Mouse (Mus musculus) limb, embryonic 11.5 days (tissue): ENCODE measurements around the gene Elavl2. TPM values are rescaled to one million over a fixed set of nuclear protein-coding genes. Genes with fewer than 3 reads are reported as not detected.
A peak's percentile ranks its signal among the peaks of the same experiment; 100 is the strongest.

ENCODE experiments used
- ATAC-seq: fragments of 200-750 bp; cut with Nextera tagmentation; 2 replicates; pipeline ENCODE4 v1.8.0; 2017; ENCODE audit warnings: low read depth; ENCODE audit not compliant: insufficient number of reproducible peaks, low FRiP score, low TSS enrichment
- DNase-seq: peaks from one replicate; pipeline ENCODE4 v3.0.0-alpha.2; 2015; ENCODE audit warnings: low spot score
- H3K27ac ChIP-seq: fragments of 300-500 bp; sonication (generic); replicated peaks from 2 replicates; pipeline ENCODE4 v1.5.1; 2014; ENCODE audit warnings: low read depth, mild to moderate bottlenecking, low read length
- H3K27me3 ChIP-seq: fragments of 300-500 bp; sonication (generic); 2 replicates; pipeline ENCODE4 v1.6.1; 2014; ENCODE audit warnings: mild to moderate bottlenecking, low read length, mixed read lengths; ENCODE audit not compliant: control insufficient read depth, insufficient read depth
- H3K36me3 ChIP-seq: fragments of 300-500 bp; sonication (generic); 2 replicates; pipeline ENCODE4 v1.6.1; 2014; ENCODE audit warnings: mild to moderate bottlenecking, low read length, moderate library complexity, mixed read lengths; ENCODE audit not compliant: control insufficient read depth, insufficient read depth
- H3K4me1 ChIP-seq: fragments of 300-500 bp; sonication (generic); 2 replicates; pipeline ENCODE4 v1.6.1; 2014; ENCODE audit warnings: low read length, mixed read lengths; ENCODE audit not compliant: control insufficient read depth, insufficient read depth
- H3K4me2 ChIP-seq: fragments of 300-500 bp; sonication (generic); 2 replicates; pipeline ENCODE4 v1.6.1; 2014; ENCODE audit warnings: low read depth, mild to moderate bottlenecking, moderate library complexity; ENCODE audit not compliant: severe bottlenecking
- H3K4me3 ChIP-seq: fragments of 300-500 bp; sonication (generic); 2 replicates; pipeline ENCODE4 v1.5.1; 2014; ENCODE audit warnings: low read depth, low read length
- H3K9ac ChIP-seq: fragments of 300-500 bp; sonication (generic); 2 replicates; pipeline ENCODE4 v1.6.1; 2014; ENCODE audit warnings: mild to moderate bottlenecking, low read length
- H3K9me3 ChIP-seq: fragments of 300-500 bp; sonication (generic); 2 replicates; pipeline ENCODE4 v1.6.1; 2016; ENCODE audit warnings: low read length; ENCODE audit not compliant: control insufficient read depth
- WGBS: fragments of 180-500 bp; shearing (Covaris S2); extraction: QIAGEN DNeasy Blood & Tissue Kit; methylation state at CpG from one replicate; pipeline ENCODE4 v1.1.7; 2014; 5-methylcytosine and 5-hydroxymethylcytosine counted together
- polyA plus RNA-seq: library from polyadenylated mRNA; unstranded; fragments of >200 nt; fragmentation: Nextera tagmentation; extraction: Ambion mirVana; gene quantifications from 2 replicates; pipeline ENCODE4 v1.2.1, GENCODE M21; 2014

The Elavl2 gene
- polyA plus RNA-seq, 1 experiment from 2014 or later, result 4.2 TPM

GRCm38 (mm10) chr4:91244554-91244953 lies 156.0 kb downstream of the Elavl2 start:
- no peaks in the 10 kb centered on the region for H3K9me3 ChIP-seq
- no peak for DNase-seq
- H3K36me3 ChIP-seq, result no peaks in the 10 kb centered on the region
- ATAC-seq, result no peak
- no peak overlapping the region for H3K4me3 ChIP-seq
- 88% methylated on average over 9 of the region's 9 CpGs for WGBS
- H3K27ac ChIP-seq, result no peak overlapping the region
- H3K9ac ChIP-seq, result no peak overlapping the region
- H3K4me1 ChIP-seq, result no peaks in the 10 kb centered on the region
- no peaks in the 10 kb centered on the region for H3K27me3 ChIP-seq
- H3K4me2 ChIP-seq, result no peak overlapping the region

GRCm38 (mm10) chr4:91243896-91244295 lies 156.7 kb downstream of the Elavl2 start:
- H3K4me3 ChIP-seq, result no peak overlapping the region
- no peak overlapping the region for H3K4me2 ChIP-seq
- ATAC-seq (no peak), DNase-seq (no peak)
- H3K9ac ChIP-seq, result no peak overlapping the region
- H3K9me3 ChIP-seq, result no peaks in the 10 kb centered on the region
- H3K27ac ChIP-seq, result no peak overlapping the region
- no peaks in the 10 kb centered on the region for H3K4me1 ChIP-seq
- no peaks in the 10 kb centered on the region for H3K27me3 ChIP-seq
- 93% methylated on average over 4 of the region's 4 CpGs for WGBS
- no peaks in the 10 kb centered on the region for H3K36me3 ChIP-seq

- Histone ChIP-seq H3K9me3 (no peaks in the 10 kb centered on the region), H3K36me3 (no peaks in the 10 kb centered on the region), H3K27ac (no peak overlapping the region), H3K4me1 (peaks cover 3% of the 10 kb centered on the region; the same call in 1 of the 2 replicates), H3K9ac (no peak overlapping the region), H3K4me3 (no peak overlapping the region), H3K27me3 (no peaks in the 10 kb centered on the region), H3K4me2 (no peak overlapping the region)
- no peak for DNase-seq
- no peak for ATAC-seq
- 72% methylated on average over 6 of the region's 6 CpGs for WGBS
Measured at GRCm38 (mm10) chr4:91238739-91239485, 161.7 kb downstream of the Elavl2 start.

GRCm38 (mm10) chr4:91236976-91237375 lies 163.6 kb downstream of the Elavl2 start:
- ATAC-seq (0 out of 2 replicates have a peak, but pooled peaks have one; percentile 35), DNase-seq (peak; percentile 42)
- H3K4me2 ChIP-seq, result no peak overlapping the region
- H3K4me3 ChIP-seq, result no peak overlapping the region
- no peak overlapping the region for H3K27ac ChIP-seq
- H3K36me3 ChIP-seq, result no peaks in the 10 kb centered on the region
- H3K9me3 ChIP-seq, result no peaks in the 10 kb centered on the region
- H3K4me1 ChIP-seq, result peaks cover 3% of the 10 kb centered on the region; the same call in 1 of the 2 replicates
- H3K27me3 ChIP-seq, result no peaks in the 10 kb centered on the region
- WGBS, result 25% methylated on average over 7 of the region's 7 CpGs
- H3K9ac ChIP-seq, result no peak overlapping the region

- no peaks in the 10 kb centered on the region for H3K9me3 ChIP-seq
- H3K9ac ChIP-seq, result no peak overlapping the region
- ATAC-seq, result no peak
- no peak overlapping the region for H3K27ac ChIP-seq
- H3K27me3 ChIP-seq, result no peaks in the 10 kb centered on the region
- 90% methylated on average over 6 of the region's 6 CpGs for WGBS
- no peak overlapping the region for H3K4me3 ChIP-seq
- no peaks in the 10 kb centered on the region for H3K36me3 ChIP-seq
- DNase-seq, result no peak
- H3K4me2 ChIP-seq, result no peak overlapping the region
- H3K4me1 ChIP-seq, result peaks cover 3% of the 10 kb centered on the region; the same call in 1 of the 2 replicates
Measured at GRCm38 (mm10) chr4:91234941-91235340, 165.6 kb downstream of the Elavl2 start.

- H3K27ac ChIP-seq, result no peak overlapping the region
- H3K4me1 ChIP-seq, result peaks cover 3% of the 10 kb centered on the region; the same call in 1 of the 2 replicates
- no peaks in the 10 kb centered on the region for H3K9me3 ChIP-seq
- H3K4me2 ChIP-seq, result no peak overlapping the region
- H3K36me3 ChIP-seq, result no peaks in the 10 kb centered on the region
- no peaks in the 10 kb centered on the region for H3K27me3 ChIP-seq
- H3K4me3 ChIP-seq, result no peak overlapping the region
- DNase-seq, result no peak
- ATAC-seq, result no peak
- no peak overlapping the region for H3K9ac ChIP-seq
- 94% methylated on average over 6 of the region's 6 CpGs for WGBS
Measured at GRCm38 (mm10) chr4:91233599-91233998, 167.0 kb downstream of the Elavl2 start.

GRCm38 (mm10) chr4:91230439-91230863 lies 170.1 kb downstream of the Elavl2 start:
- no peak overlapping the region for H3K27ac ChIP-seq
- no peak overlapping the region for H3K4me2 ChIP-seq
- H3K4me3 ChIP-seq, result no peak overlapping the region
- no peaks in the 10 kb centered on the region for H3K9me3 ChIP-seq
- no peaks in the 10 kb centered on the region for H3K27me3 ChIP-seq
- H3K4me1 ChIP-seq, result no peaks in the 10 kb centered on the region
- 29% methylated on average over 1 of the region's 1 CpGs for WGBS
- ATAC-seq (0 out of 2 replicates have a peak, but pooled peaks have one; percentile 54), DNase-seq (peak; percentile 28)
- no peak overlapping the region for H3K9ac ChIP-seq
- no peaks in the 10 kb centered on the region for H3K36me3 ChIP-seq

GRCm38 (mm10) chr4:91228341-91228740 lies 172.2 kb downstream of the Elavl2 start:
- H3K4me2 ChIP-seq, result no peak overlapping the region
- H3K9me3 ChIP-seq, result no peaks in the 10 kb centered on the region
- H3K27me3 ChIP-seq, result no peaks in the 10 kb centered on the region
- no peaks in the 10 kb centered on the region for H3K4me1 ChIP-seq
- no peak overlapping the region for H3K4me3 ChIP-seq
- H3K36me3 ChIP-seq, result no peaks in the 10 kb centered on the region
- DNase-seq (no peak), ATAC-seq (no peak)
- no peak overlapping the region for H3K27ac ChIP-seq
- 69% methylated on average over 3 of the region's 3 CpGs for WGBS
- no peak overlapping the region for H3K9ac ChIP-seq
